Mouse (Mus musculus) fat pad, adult 2 months (tissue): Measurements from ENCODE around the gene Xrcc1.

Experiments used
- DNase-seq: peaks from one replicate; pipeline ENCODE4 v3.0.0-alpha.2; 2011; ENCODE audit warnings: low read depth, low spot score; ENCODE audit errors: extremely low read depth

Xrcc1 gene

DNA sequence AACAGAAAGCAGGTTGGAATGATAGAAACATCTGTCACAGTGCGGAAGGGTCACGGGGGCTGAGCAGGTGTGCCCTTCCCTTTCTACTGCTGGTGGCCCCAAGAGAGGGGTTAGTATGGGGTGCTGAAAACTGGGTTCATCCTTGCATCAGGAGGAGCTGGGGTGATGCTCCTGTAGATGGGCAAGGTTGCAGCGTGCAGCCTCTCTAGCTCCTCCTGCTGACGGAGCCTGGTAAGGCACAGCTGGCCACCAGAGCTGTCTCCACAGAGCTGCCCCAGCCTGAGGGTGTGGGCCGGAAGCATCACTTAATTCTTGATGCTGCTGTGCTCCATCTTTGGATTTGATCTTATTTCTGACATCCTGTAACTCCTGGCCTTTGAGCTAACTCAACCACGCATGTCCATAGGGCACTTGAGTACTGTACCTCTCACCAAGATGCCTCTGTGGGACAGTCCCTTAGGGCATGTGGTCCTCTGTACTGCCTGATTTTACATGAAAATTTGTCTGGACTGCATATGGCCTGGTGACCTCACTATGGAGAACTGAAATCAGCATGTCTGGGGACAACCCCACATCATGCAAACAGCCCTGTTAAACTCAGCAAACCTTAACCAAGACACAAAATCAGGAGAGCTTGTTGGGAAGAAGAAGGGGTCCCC, 18.6 kb downstream of the Xrcc1 start:
- DNase-seq = no peak

DNA sequence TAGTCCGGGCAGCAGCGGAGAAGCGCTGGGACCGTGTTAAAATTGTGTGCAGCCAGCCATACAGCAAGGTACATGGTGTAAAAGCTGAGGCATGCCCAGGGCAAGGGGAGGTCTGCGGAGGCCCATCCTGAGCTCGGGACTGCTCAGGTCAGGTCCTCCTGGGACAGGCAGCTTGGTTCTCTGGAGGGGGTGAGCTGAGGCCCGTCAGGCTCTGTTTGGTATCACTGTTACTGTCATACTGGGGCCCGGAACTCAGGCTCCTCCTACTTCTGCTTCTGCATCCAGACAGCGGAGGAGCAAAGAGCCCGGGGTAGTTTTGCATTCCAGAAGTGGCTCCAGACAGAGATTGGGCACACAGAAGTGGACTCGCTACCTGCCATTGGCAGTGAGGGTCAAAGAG, 19.5 kb downstream of the Xrcc1 start:
- no peak for DNase-seq

DNA sequence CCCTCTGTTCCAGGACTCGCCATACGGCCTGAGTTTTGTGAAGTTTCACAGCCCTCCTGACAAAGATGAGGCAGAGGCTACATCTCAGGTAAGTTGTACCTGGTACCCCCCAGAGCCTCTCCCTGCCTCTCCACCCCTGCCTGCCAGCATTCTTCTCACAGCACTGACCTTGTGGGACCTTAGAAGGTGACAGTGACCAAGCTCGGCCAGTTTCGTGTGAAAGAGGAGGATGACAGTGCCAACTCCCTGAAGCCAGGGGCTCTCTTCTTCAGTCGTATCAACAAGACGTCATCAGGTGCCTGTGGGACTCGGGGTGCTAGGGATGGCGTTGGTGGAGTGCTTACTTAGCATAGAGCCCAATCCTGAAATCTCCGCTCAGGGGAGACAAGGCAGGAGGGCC, 20.1 kb downstream of the Xrcc1 start:
- DNase-seq = no peak

DNA sequence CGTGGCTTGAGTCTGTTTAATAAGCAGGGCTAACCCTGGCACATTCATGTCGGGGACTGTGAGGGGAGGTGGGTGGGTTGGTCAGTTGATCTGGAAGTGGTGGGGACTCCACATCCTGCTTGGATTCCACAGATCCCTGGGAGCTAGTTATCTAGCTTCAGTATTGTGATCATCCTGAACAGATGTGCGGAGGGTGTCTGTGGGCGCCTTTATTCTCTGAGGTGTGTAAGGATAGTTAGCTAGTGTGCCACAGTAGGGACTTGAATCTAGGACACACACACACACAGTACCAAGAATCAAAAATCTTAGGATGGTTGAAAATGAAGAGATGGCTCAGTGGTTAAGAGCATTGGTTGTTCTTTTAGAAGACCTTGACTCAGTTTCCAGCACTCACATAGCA, 22.4 kb downstream of the Xrcc1 start:
- no peak for DNase-seq

DNA sequence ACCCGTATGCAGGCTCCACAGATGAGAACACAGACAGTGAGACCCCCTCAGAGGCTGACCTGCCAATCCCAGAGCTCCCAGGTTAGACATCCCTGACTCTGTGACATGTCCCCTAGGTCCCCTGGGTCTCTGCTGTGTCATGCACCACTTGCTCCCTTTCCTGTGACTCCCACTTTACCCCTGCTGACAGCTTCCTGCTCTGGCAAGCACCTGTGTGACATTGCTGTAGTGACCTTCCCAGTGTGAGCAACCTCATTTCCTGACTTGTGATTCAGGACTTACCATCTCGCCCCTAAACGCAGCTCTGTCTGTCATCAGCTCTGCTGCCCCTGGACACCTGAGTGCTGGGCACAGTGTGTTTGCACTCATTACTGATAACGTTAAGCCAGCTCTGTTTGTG, 25.0 kb downstream of the Xrcc1 start:
- DNase-seq = no peak

DNA sequence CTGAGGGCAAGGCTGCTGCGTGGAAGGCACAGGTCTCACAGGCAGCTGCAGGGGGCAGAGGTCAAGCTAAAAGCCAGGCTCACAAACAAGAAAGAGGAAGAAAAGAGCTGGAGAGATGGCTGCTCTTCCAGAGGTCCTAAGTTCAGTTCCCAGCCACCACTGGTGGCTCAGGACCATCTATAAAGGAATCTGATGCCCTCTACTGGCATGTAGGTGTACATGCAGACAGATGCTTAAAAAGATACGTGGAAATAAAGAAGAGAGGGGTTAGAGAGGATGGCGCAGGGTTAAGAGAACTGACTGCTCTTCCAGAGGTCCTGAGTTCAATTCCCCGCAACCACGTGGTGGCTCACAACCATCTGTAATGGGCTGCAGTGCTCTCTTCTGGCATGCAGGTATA, 26.4 kb downstream of the Xrcc1 start:
- no peak for DNase-seq

DNA sequence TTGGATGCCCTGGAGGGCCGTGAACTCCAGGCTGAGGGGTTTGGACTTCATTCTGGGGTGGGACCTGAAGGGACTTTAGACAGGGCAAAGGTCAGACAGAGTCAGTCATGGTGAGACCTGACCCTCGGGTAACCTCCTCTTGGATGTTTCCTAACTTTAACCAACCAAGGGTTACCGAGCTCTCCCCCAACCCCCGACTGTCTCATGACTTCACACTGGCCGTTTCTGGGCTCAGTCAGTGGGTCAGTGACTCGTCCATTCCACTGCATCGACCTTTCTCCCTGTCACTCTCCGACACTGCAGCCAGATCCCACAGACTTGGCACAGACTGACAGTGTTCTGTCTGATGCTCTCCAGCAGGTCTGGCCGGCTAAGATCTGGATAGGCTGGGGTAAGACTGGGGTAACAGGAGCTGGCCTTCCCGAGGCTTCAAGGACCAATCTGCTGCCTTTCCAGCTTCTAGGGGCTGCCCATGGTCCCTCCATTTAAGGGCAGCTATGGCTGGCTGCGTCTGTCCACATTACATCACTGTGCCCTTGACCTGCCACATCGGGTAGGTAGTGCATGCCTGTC, 28.2 kb downstream of the Xrcc1 start:
- no peak for DNase-seq

DNA sequence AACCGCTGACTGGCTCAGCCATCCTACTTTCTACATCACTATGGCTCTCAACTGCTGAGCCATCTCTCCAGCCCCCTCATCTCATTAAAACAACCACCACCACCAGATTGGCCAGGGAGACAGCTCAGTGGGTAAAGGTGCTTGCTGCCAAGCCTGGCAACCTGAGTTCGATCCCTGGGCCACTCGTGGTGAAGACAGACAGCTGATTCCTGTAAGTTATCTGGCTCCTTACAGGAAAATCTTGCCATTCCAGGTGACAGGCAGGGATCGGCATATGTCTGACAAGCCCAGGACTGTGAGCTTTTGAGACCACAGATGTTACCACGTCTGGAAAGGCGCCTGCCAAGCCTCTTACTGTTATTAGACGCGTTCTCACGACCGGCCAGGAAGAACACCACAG, 31.7 kb downstream of the Xrcc1 start:
- DNase-seq = no peak

DNA sequence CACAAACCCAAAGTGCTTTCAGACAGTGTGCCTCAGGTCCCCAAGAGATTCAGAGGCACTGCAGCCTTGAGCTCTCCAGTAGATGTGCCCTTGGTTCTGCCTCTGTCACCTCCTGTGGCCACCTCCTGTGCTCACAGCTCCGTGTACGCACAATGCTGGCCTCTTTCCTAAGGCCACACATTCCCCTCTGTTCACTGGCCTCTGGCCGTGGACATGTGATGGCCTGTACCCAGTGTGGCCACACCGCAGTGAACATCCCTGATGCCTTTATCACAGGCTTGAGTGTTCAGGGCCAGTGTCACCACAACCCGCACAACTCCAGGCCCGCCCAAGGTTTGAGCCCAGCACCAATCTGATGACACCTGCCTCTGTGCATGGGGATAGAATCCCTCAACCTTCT, 38.8 kb downstream of the Xrcc1 start:
- DNase-seq = no peak

DNA sequence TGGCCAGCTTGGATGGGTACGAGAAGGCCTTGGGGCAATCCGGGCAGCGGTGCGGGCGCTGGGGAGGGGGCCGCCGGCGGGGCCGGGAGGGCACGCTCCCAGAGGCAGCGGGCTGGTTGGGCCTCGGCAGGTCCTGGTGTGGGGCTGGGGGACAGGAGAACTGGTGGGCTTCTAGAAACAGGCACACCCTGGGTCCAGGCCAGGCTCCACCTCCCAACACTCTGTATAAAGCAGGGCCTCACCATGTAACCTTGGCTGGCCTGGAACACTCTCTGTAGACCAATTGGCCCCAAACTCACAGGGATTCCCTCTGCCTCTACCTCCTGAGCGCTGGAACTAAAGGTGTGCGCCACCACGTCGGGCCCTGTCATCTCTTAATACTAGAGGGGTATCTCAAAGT, 39.9 kb downstream of the Xrcc1 start:
- no peak for DNase-seq

DNA sequence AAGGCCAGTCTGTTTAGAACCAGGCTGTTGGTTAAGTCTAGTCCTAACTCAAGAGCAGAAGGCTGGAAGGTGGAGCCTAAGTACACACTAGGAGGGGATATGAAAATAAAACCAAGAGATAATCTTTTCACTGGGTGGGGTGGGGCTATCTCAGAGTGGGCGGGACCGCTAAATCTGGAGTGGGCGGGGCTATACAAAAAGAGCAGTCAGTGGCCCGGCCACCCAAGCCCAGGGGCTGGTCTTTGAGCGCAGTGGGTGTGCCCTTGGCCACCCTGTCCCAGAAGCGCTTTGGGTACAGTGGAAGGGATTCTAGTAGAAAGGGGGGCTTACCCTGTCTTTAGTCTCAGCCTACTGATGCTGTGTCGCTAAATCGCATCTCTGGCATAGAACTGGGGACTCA, 40.7 kb downstream of the Xrcc1 start:
- no peak for DNase-seq

DNA sequence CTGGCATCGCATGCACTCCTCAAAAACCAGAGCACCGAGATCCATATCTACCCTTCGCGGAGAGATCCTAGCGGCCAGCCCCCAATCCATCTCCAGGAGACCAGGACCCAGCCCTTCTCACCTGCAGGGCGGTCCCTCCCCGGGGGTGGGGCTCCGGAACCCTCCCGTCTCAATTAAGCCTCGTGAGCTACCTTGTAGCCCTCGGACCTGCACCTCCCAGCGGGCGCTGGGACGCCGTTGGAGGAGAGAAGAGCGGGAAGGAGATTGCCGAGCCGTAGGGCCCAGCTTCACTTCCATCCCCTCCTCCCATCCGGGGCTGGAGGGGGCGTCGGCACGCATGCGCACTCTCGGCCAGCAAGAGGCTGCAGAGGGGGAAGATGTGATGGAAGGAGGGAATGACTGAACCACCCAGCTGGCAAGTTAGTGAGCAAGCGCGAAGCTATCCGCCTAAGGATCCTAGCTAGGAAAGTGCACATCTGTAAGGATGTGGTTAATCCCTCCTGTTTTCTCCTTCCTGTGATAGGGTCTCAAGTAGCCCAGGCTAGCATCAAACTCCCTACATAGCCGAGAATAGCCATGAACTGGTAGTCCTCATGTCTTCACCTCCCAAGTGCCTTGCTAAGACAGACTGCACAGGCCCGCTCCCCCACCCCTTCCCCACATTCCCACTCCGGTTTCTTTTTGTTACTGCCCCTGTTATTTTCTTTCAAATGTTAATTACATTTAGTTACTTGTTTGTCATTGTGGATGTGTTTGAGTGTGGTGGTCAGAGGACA, 41.4 kb downstream of the Xrcc1 start, which contains the start of the genes Ethe1 and Zfp575:
TSS of gene Ethe1 (plus strand) at position 214 of the 776 bp plus-strand sequence.
TSS of gene Zfp575 (minus strand) at position 312 of the 776 bp plus-strand sequence.
- DNase-seq = no peak

DNA sequence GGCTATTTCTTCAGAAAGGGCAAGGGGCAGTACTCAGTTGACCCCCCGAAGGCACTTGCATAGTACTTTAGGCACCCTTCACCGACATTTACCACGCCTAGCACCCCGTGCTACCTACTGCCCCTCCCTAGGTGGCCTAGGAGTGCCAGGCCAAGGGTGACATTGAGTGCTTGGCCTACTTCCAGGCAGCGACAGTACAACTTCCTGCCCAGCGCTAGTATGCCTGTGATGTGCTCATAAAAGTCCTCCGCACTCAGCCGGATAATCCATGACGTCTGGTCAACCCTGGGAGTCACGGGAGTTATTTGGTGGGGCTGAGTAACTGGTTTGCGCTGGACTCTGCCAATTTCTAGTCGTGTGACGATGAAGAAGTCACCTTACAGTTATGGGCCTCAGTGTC, 42.2 kb downstream of the Xrcc1 start:
- DNase-seq = no peak

DNA sequence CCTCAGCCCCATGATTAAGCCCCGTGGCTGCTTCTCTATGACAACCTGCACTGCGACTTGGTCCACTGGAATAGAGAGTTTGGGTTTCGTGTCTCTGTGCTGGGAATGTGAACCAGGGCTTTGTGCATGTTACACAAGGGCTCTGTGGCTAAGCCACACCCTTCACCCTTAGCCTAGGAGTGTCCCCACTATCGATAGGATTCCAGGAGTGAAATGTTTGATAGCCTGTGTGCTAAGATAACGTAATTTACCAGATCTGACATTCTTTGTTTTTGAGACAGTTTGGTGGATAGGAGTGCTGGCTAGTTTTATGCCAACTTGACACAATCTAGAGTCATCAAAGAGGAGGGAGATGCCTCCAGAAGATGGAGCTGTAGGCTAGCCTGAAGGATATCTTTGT, 45.6 kb downstream of the Xrcc1 start:
- no peak for DNase-seq

DNA sequence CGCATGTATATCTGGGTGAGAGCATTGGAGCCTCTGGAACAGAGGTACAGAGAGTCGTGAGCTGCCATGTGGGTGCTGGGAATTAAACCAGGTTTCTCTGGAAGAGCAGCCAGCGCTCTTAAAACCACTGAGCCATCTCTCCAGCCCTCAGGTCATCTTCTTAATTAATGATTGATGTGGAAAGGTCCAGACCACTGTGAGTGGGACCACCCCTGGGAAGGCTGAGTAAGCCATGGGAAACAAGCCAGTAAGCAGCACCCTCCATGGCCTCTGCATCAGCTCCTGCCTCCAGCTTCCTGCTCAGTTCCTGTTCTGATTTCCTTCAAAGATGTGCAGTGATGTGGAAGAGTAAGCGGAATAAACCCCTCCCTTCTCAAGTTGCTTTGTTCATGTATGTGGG, 46.1 kb downstream of the Xrcc1 start:
- no peak for DNase-seq

DNA sequence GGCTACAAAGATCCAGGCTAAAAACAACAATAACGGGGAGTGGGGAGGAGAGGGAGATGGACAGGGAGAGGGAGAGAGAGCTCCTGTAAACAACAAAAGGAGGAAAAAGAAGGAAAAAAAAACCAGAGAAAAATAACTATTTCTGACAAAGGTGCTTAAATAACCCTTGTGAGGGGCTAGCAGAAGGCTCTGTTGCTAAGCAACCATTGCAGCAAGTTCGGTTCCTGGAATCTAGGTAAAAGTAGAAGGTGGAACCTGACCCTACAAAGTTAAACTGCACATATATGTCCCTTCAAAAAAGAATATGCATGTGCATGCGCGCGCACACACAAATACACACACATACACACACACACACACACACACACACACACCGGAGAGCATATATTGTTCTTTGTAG, 46.7 kb downstream of the Xrcc1 start:
- no peak for DNase-seq

DNA sequence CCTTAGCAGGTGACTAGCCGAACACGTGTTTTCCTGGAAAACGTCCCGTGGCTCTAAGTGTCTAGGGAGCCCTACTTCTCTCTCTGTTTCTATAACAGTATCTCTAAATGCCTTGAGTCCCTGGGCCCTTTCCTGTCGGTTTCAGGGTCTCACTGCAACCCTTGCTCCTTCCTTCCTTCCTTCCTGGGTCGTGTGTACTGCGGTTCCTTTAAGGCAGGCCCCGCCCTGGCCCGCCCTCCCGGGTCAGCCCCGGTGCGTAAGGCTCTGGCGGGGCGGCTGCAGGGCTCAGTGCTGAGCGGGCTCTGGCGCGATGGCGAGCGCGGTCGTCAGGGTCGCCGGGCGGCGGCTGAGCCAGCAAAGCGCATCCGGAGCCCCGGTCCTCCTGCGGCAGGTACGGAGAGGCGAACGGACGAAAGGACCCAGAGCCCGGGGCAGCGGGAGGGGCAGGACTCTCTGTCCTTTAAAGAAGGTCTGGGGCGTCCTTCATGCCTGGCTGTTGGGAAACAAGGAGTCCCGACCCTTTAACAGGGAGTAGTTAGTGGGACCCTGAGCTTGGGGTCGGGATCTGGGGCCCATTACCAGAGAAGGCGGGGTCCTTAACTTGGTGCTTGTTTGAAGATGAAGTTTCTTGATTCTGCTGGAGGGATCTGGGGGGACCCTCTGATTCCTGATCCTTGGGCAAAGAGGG, 47.7 kb downstream of the Xrcc1 start:
- no peak for DNase-seq

DNA sequence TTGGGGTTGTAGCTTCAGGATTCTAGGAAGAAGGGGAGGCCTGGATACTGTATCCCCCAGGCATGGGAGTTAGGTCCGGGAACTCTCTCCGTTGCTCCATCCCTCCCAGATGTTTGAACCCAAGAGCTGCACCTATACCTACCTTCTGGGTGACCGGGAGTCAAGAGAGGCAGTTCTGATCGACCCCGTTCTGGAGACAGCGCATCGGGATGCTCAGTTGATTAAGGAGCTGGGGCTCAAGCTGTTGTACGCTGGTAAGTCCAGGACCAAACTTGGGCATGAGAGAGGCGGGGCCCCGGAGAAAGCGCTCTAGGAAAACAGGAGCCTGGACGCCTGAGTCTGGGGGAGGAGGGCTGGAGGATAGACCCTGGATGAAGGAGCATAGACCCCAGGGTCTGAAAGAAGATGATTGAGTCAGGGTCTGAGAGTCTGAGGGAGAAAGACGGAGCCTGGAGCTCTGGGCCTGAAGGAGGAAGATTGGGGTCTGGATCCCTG, 48.3 kb downstream of the Xrcc1 start:
- DNase-seq = no peak

DNA sequence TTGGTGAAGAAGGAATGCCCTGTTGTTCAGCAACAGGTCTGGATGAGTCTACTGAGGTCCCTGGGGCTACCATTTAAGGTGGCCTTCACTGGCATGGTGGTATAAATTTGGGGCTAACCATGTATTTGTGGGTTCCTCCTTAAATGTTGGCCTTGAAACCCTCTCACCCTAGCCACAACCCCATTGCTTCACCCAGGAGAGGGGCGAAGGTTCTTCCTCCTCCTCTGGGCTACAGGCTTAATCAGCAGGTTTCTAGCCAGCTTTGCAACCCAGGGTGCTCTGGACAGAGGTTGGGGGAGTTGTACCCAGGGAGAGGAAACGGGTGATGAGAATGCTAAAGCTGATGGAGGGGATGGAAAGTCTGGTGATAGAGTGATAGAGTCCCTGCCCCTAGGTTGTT, 49.4 kb downstream of the Xrcc1 start:
- no peak for DNase-seq

DNA sequence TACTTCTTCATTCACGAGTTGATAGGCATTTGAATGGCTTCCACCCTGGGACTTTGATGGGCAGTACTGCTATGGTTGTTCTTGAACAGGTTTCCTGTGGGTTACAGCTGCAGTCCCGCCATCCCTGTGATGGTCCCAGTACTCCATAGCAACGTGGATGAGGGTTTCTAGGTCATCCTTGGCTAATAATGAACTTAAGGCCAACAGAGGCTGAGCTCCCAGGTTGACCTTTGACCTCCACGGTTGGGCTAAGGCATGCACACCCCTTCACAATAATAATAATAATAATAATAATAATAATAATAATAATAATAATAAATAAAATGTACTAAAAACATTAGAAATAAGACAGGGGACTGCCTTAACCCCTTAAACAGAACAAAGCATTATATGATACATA, 52.0 kb downstream of the Xrcc1 start:
- no peak for DNase-seq

DNA sequence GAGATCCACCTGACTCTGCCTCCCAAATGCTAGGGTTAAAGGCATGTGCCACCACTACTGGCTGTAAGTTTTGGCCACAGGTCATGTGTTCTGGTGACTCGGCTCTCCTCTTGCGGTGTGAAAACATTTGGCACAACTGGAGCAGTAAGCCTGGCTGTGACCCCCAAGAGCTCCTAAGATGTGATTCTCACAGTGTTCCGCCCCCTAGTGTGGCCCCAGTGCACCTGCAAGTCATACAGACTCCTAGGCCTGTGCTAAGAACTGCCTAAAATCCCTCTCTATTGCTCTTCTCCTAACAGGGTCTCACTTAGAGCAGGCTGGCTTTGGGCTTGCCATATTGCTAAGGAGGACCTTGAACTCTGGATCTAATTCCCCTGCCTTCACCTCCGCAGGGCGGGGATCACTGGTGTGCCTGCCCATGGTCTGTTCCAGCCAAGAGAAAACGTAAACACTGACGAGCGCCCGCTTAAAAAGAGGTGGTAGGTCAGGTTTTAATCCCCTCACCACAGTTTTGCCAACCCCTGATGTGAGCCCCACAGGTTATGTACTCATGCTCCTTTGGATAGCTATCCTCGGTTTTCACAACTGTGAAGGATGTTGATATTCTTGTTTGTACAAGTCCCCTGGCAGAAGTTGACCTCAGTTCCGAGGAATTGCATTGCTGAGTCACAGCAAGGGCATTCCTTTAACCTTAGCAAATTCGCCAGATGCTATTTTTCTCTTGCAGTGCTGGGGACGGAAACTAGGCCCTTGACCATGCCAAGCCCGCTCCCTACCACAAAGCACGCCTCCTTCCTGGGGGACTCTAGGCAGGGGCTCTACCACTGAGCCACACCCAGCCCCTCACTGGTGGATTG, 53.4 kb downstream of the Xrcc1 start:
- DNase-seq = peak; percentile 93
